Mouse (Mus musculus) large intestine, adult 2 months (tissue): ENCODE measurements around the gene Prcc. TPM values are rescaled to one million over a fixed set of nuclear protein-coding genes. Genes with fewer than 3 reads are reported as not detected.
"Not testable (repeated sequence)": the region's sequence is repeated elsewhere in the genome, so short reads cannot be mapped to it uniquely, and the experiment has no call there.

Experiments used
- DNase-seq: peaks from one replicate; pipeline ENCODE4 v3.0.0-alpha.2; 2012; ENCODE audit warnings: low read depth, low spot score
- WGBS: fragments of 180-500 bp; shearing (Covaris S2); methylation state at CpG from one replicate; pipeline ENCODE4 v1.1.7; 2018; 5-methylcytosine and 5-hydroxymethylcytosine counted together
- polyA plus RNA-seq: library from polyadenylated mRNA; depleted of rRNA; stranded (reverse); fragments of >200 nt; gene quantifications from 2 replicates; pipeline ENCODE4 v1.2.3, GENCODE M21; 2012

The Prcc gene
- polyA plus RNA-seq, 1 experiment, result 28.5 TPM

GRCm38 (mm10) chr3:87854795-87855568 lies 30.4 kb downstream of the Prcc start:
- no peak for DNase-seq
- WGBS, result 44% methylated on average over 7 of the region's 7 CpGs

GRCm38 (mm10) chr3:87849117-87849516 lies 36.3 kb downstream of the Prcc start:
- DNase-seq, result no peak
- WGBS, result 74% methylated on average over 14 of the region's 14 CpGs

- DNase-seq, result no peak
- WGBS, result 64% methylated on average over 5 of the region's 5 CpGs
These were observed 37.7 kb downstream of the Prcc start for GRCm38 (mm10) chr3:87847680-87848079.

GRCm38 (mm10) chr3:87846650-87847110 lies 38.7 kb downstream of the Prcc start, which contains the start of gene Sh2d2a:
TSS of gene Sh2d2a (plus strand) at chr3:87846755.
- no peak for DNase-seq
- 65% methylated on average over 7 of the region's 7 CpGs for WGBS

GRCm38 (mm10) chr3:87846186-87846585 lies 39.2 kb downstream of the Prcc start:
- DNase-seq, result no peak
- WGBS, result 69% methylated on average over 4 of the region's 4 CpGs

GRCm38 (mm10) chr3:87844981-87845380 lies 40.4 kb downstream of the Prcc start:
- no peak for DNase-seq
- 83% methylated on average over 4 of the region's 4 CpGs for WGBS

GRCm38 (mm10) chr3:87840858-87841257 lies 44.5 kb downstream of the Prcc start:
- DNase-seq, result no peak

- DNase-seq, result peak; percentile 33
These were observed 46.8 kb downstream of the Prcc start for GRCm38 (mm10) chr3:87838622-87839021.

GRCm38 (mm10) chr3:87833482-87833881 lies 51.9 kb downstream of the Prcc start:
- 40% methylated on average over 5 of the region's 5 CpGs for WGBS
- no peak for DNase-seq

More at GRCm38 (mm10) chr3:87838622-87839021, 46.8 kb downstream of the Prcc start:
- under 1% methylated on average over 4 of the region's 4 CpGs for WGBS

GRCm38 (mm10) chr3:87832109-87832859 lies 53.1 kb downstream of the Prcc start:
- DNase-seq, result no peak
- 78% methylated on average over 7 of the region's 7 CpGs for WGBS

- WGBS, result 43% methylated on average over 10 of the region's 10 CpGs
- peak; percentile 6 for DNase-seq
These were observed 56.4 kb downstream of the Prcc start for GRCm38 (mm10) chr3:87829025-87829424.

GRCm38 (mm10) chr3:87828435-87828834 lies 57.0 kb downstream of the Prcc start:
- 38% methylated on average over 4 of the region's 4 CpGs for WGBS
- no peak for DNase-seq

- 86% methylated on average over 1 of the region's 1 CpGs for WGBS
- not testable (repeated sequence) for DNase-seq
These were observed 61.2 kb downstream of the Prcc start, which contains the start of gene Pear1 for GRCm38 (mm10) chr3:87824206-87824605. TSS of gene Pear1 (minus strand) at chr3:87824306.

- 72% methylated on average over 12 of the region's 12 CpGs for WGBS
- DNase-seq, result no peak
These were observed 67.2 kb downstream of the Prcc start for GRCm38 (mm10) chr3:87818226-87818625.

- DNase-seq, result peak; percentile 58
- 5% methylated on average over 12 of the region's 12 CpGs for WGBS
These were observed 68.7 kb downstream of the Prcc start for GRCm38 (mm10) chr3:87816646-87817093.

GRCm38 (mm10) chr3:87816166-87816565 lies 69.2 kb downstream of the Prcc start:
- WGBS, result 63% methylated on average over 6 of the region's 6 CpGs
- DNase-seq, result no peak

- DNase-seq, result no peak
- 34% methylated on average over 10 of the region's 10 CpGs for WGBS
These were observed 72.5 kb downstream of the Prcc start for GRCm38 (mm10) chr3:87812873-87813272.

- 67% methylated on average over 4 of the region's 4 CpGs for WGBS
- DNase-seq, result no peak
These were observed 73.0 kb downstream of the Prcc start for GRCm38 (mm10) chr3:87812413-87812812.

- 79% methylated on average over 8 of the region's 8 CpGs for WGBS
- no peak for DNase-seq
These were observed 74.1 kb downstream of the Prcc start for GRCm38 (mm10) chr3:87811297-87811696.

GRCm38 (mm10) chr3:87809322-87809962 lies 76.0 kb downstream of the Prcc start:
- no peak for DNase-seq
- WGBS, result 10% methylated on average over 28 of the region's 28 CpGs
